Mouse (Mus musculus) hindbrain, embryonic 16.5 days (tissue): ENCODE data around the gene Ggct. TPM values are rescaled to one million over a fixed set of nuclear protein-coding genes. Genes with fewer than 3 reads are reported as not detected.

Experiments used
- ATAC-seq: fragments of 200-750 bp; cut with Nextera tagmentation; 2 replicates; pipeline ENCODE4 v1.8.0; 2017; ENCODE audit warnings: moderate TSS enrichment, moderate library complexity
- H3K27ac ChIP-seq: fragments of 300-500 bp; sonication (generic); 2 replicates; pipeline ENCODE4 v1.5.1; 2014; ENCODE audit warnings: low read depth, mild to moderate bottlenecking, control low read depth, low read length, moderate library complexity
- H3K27me3 ChIP-seq: fragments of 300-500 bp; sonication (generic); replicated peaks from 2 replicates; pipeline ENCODE4 v1.6.1; 2014; ENCODE audit warnings: low read length; ENCODE audit not compliant: control insufficient read depth, insufficient read depth
- H3K36me3 ChIP-seq: fragments of 300-500 bp; sonication (generic); 2 replicates; pipeline ENCODE4 v1.6.1; 2014; ENCODE audit warnings: mild to moderate bottlenecking, low read length, moderate library complexity, mixed read lengths; ENCODE audit not compliant: control insufficient read depth, insufficient read depth
- H3K4me1 ChIP-seq: fragments of 300-500 bp; sonication (generic); 2 replicates; pipeline ENCODE4 v1.6.1; 2014; ENCODE audit warnings: low read depth, low read length; ENCODE audit not compliant: control insufficient read depth, insufficient read depth
- H3K4me2 ChIP-seq: fragments of 300-500 bp; sonication (generic); 2 replicates; pipeline ENCODE4 v1.6.1; 2014; ENCODE audit warnings: mild to moderate bottlenecking, low read length, control low read depth, moderate library complexity
- H3K4me3 ChIP-seq: fragments of 300-500 bp; sonication (generic); 2 replicates; pipeline ENCODE4 v1.5.1; 2014; ENCODE audit warnings: mild to moderate bottlenecking, low read length, control low read depth, moderate library complexity
- H3K9ac ChIP-seq: fragments of 300-500 bp; sonication (generic); 2 replicates; pipeline ENCODE4 v1.6.1; 2014; ENCODE audit warnings: low read depth, mild to moderate bottlenecking, control low read depth, low read length, moderate library complexity
- H3K9me3 ChIP-seq: fragments of 300-500 bp; sonication (generic); 2 replicates; pipeline ENCODE4 v1.6.1; 2014; ENCODE audit warnings: mild to moderate bottlenecking, low read length, moderate library complexity; ENCODE audit not compliant: control insufficient read depth
- WGBS: fragments of 180-500 bp; shearing (Covaris S2); extraction: QIAGEN DNeasy Blood & Tissue Kit; methylation state at CpG from one replicate; pipeline ENCODE4 v1.1.7; 2014; 5-methylcytosine and 5-hydroxymethylcytosine counted together
- polyA plus RNA-seq: library from polyadenylated mRNA; unstranded; fragments of >200 nt; fragmentation: Nextera tagmentation; extraction: Ambion mirVana; gene quantifications from 2 replicates; pipeline ENCODE4 v1.2.1, GENCODE M21; 2015

The Ggct gene
- polyA plus RNA-seq, 1 experiment from 2014 or later: 20.5 TPM

DNA sequence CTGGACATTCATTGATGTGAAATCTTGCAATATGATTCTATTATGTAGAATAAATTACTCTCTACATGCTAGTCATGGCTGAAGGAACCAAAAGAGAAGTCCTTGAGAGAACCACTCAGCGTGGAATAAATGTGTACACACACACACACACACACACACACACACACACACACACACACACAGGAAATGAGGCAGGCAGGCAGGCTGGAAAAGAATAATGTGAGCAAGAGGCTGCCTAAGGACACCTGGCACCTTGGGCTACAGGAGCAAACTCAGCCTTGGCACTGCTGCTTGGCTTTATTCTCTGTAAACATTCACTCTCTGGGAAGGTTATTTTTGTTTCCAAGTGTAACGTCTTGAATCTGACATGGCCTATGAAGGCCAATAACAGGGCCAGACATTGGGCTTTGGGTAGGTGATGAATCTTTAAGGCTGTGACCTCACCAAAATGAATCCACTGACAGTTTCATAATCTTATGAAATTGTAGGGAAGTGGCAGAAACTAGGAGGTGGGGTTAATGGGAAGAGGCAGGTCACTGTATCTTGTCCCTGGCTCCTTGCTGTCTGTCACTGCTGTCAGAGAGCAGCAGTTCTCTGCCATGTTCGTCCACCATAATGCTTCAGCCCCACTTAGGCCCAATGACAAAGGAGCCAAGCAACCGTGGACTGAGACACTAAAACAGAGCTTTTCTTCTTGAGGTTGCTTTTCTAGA lies 46.4 kb downstream of the Ggct start:
- no peaks in the 10 kb centered on the region for H3K9me3 ChIP-seq
- 0 out of 2 replicates have a peak, but pooled peaks cover 2% of the 10 kb centered on the region for H3K27me3 ChIP-seq
- no peak overlapping the region for H3K4me3 ChIP-seq
- no peak overlapping the region for H3K4me2 ChIP-seq
- H3K9ac ChIP-seq: no peak overlapping the region
- H3K4me1 ChIP-seq: no peaks in the 10 kb centered on the region
- 77% methylated on average over 4 of the region's 4 CpGs for WGBS
- no peak for ATAC-seq
- no peaks in the 10 kb centered on the region for H3K36me3 ChIP-seq
- H3K27ac ChIP-seq: no peak overlapping the region

DNA sequence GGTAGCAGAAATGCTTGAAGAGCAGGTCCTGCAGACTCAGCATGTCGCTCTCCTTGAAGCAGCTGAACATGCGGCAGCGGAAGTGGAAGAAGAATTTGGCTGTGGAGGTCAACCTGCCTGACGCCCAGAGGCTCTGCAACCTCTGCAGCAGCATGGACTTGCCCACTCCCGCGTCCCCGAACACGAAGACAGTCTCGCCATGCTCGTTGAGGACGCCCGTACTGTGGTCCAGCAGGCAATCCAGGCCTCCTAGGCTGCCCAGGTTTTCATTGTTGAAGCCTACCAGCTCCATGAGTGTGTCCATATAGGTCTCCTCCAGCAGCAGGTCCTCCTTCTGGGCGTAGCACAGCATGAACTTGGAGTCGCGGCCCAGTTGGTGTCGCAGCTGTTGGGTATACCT lies 48.2 kb downstream of the Ggct start:
- no peak overlapping the region for H3K4me2 ChIP-seq
- no peaks in the 10 kb centered on the region for H3K4me1 ChIP-seq
- no peak overlapping the region for H3K9ac ChIP-seq
- H3K27ac ChIP-seq: no peak overlapping the region
- ATAC-seq: no peak
- H3K27me3 ChIP-seq: 0 out of 2 replicates have a peak, but pooled peaks cover 2% of the 10 kb centered on the region
- no peaks in the 10 kb centered on the region for H3K9me3 ChIP-seq
- no peak overlapping the region for H3K4me3 ChIP-seq
- WGBS: 87% methylated on average over 16 of the region's 16 CpGs
- no peaks in the 10 kb centered on the region for H3K36me3 ChIP-seq

DNA sequence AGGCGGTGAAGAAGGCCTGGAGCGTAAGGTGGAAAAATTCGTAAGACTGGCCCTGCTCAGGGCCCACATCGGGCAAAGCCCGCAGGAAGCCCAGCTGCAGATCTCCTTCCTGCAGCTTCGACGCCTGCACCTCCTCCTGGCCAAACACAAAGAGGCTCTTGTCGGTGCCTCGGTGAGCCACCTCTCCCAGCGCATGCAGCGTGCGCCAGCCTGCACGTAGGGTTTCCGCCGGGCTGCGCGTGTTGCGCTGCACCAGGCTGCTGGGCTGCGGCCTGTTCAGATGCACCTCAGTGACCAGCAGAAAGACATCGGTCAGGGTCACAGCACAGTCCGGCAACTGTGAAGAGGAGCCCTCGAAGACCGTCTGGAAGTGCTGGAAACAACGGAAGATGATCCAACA lies 49.0 kb downstream of the Ggct start:
- H3K4me3 ChIP-seq: no peak overlapping the region
- H3K36me3 ChIP-seq: no peaks in the 10 kb centered on the region
- 52% methylated on average over 24 of the region's 24 CpGs for whole genome bisulfite sequencing
- no peaks in the 10 kb centered on the region for H3K9me3 ChIP-seq
- H3K4me1 ChIP-seq: no peaks in the 10 kb centered on the region
- no peak for ATAC-seq
- H3K4me2 ChIP-seq: no peak overlapping the region
- 0 out of 2 replicates have a peak, but pooled peaks cover 2% of the 10 kb centered on the region for H3K27me3 ChIP-seq
- no peak overlapping the region for H3K27ac ChIP-seq
- no peak overlapping the region for H3K9ac ChIP-seq

DNA sequence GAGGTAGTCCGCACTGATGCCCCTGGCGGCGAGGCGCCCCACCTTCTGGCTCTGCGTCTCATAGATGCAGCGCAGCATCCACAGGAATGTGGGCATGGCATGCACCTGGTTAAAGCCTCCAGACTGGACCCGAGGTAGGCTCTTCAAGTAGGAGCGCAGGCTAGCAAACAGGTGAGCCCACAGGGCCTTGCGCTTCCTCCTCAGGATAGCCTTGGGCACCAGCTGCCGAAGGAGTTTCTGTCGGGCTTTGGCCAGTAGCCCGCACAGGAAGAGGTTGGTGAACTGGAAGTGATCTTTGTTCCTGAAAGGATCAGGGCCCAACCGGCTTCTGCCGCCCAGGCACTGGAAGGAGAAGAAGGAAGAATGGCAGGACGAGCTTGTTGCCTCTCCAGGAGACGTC lies 49.5 kb downstream of the Ggct start:
- Histone ChIP-seq H3K4me2 (no peak overlapping the region), H3K36me3 (no peaks in the 10 kb centered on the region), H3K4me1 (no peaks in the 10 kb centered on the region), H3K9ac (no peak overlapping the region), H3K9me3 (no peaks in the 10 kb centered on the region), H3K27me3 (0 out of 2 replicates have a peak, but pooled peaks cover 2% of the 10 kb centered on the region), H3K4me3 (no peak overlapping the region), H3K27ac (no peak overlapping the region)
- 76% methylated on average over 16 of the region's 16 CpGs for WGBS
- ATAC-seq: no peak

DNA sequence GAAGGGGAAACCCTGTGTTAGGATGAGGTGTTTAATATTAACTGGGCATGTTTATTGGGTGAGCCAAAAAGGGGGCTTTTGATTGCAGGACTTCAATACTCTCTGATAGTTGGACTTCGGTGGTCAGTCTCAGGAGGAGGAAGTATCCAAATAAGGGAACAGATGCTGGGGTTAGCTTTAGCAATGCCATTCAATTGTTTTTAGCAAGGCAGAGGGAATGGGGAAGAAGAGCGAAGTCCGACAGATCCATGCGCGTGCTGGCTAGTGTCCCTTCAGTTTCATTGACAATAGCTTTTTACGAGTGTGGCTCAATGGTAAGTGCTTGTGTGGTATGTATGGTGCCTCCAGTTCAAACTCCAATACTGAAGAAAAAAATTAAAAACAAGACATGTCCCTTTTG lies 51.6 kb downstream of the Ggct start:
- no peaks in the 10 kb centered on the region for H3K4me1 ChIP-seq
- H3K9ac ChIP-seq: no peak overlapping the region
- H3K27ac ChIP-seq: no peak overlapping the region
- no peaks in the 10 kb centered on the region for H3K9me3 ChIP-seq
- 0 out of 2 replicates have a peak, but pooled peaks cover 2% of the 10 kb centered on the region for H3K27me3 ChIP-seq
- H3K36me3 ChIP-seq: no peaks in the 10 kb centered on the region
- H3K4me2 ChIP-seq: no peak overlapping the region
- H3K4me3 ChIP-seq: no peak overlapping the region
- no peak for ATAC-seq
- 94% methylated on average over 6 of the region's 6 CpGs for WGBS

DNA sequence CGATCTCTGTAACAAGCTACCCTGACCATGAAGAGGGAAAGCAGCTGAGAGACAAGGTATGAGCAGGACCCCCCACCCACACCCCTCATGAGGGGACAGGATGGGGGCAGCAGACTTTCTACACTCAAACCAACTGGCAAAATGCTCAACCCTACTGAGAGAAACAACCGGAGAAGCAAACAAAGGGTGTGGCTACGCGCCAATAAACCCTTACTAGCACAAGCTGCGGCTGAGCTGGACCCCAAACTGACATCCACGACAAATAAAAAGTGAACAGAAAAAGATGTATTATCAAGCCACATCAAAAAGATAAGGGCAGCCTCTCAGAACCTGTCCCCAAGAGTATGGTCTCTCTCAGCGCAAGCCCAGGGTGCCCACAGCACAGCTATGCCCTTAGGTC lies 52.6 kb downstream of the Ggct start:
- H3K4me3 ChIP-seq: no peak overlapping the region
- H3K9ac ChIP-seq: no peak overlapping the region
- ATAC-seq: no peak
- no peaks in the 10 kb centered on the region for H3K36me3 ChIP-seq
- H3K4me1 ChIP-seq: no peaks in the 10 kb centered on the region
- no peak overlapping the region for H3K27ac ChIP-seq
- no peak overlapping the region for H3K4me2 ChIP-seq
- H3K9me3 ChIP-seq: no peaks in the 10 kb centered on the region
- WGBS: 73% methylated on average over 7 of the region's 7 CpGs
- 0 out of 2 replicates have a peak, but pooled peaks cover 2% of the 10 kb centered on the region for H3K27me3 ChIP-seq

DNA sequence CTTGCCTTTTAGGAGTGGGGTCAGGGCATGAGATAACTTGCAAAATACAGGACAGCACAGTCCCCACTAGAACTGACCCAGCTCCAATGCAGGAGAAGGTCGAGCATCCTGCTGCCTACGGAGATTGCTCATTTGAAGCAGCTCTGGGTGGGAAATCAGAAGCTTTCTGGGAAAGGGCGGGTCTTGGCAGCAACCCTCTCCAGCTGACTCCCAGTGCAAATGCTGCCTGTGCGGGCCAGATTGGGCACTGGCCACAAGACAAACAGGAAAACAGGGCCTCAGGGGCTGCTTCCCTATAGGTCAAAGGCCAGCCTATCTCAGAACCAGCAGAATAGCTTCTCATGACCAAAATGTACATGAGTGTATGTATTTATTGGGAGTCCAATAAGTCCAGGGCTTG lies 53.1 kb downstream of the Ggct start:
- no peak for ATAC-seq
- Histone ChIP-seq H3K27ac (no peak overlapping the region), H3K4me2 (no peak overlapping the region), H3K4me3 (no peak overlapping the region), H3K36me3 (no peaks in the 10 kb centered on the region), H3K9ac (no peak overlapping the region), H3K9me3 (no peaks in the 10 kb centered on the region), H3K27me3 (0 out of 2 replicates have a peak, but pooled peaks cover 1% of the 10 kb centered on the region), H3K4me1 (no peaks in the 10 kb centered on the region)
- 73% methylated on average over 4 of the region's 4 CpGs for WGBS

DNA sequence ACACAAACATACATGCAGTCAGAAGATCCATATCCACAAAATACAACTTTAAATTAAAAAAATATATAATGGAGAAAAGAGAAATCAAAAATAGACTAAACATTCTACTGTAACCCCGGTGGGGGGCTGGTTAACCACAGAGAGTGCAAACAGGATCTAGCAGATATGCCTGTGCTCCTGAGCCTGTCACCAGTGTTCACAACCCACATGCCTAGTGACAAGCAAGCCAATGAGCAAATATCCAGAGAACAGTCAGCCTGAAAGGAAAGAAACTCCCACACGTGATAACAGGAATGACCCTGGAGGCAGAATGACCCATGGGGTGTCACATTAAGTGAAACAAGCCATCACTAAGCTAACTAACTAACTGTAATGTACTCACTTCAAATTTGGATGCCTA lies 56.3 kb downstream of the Ggct start:
- WGBS: 67% methylated on average over 2 of the region's 2 CpGs
- Histone ChIP-seq H3K9ac (no peak overlapping the region), H3K27me3 (no peaks in the 10 kb centered on the region), H3K4me1 (no peaks in the 10 kb centered on the region), H3K4me3 (no peak overlapping the region), H3K36me3 (no peaks in the 10 kb centered on the region), H3K27ac (no peak overlapping the region), H3K9me3 (no peaks in the 10 kb centered on the region), H3K4me2 (no peak overlapping the region)
- ATAC-seq: no peak

DNA sequence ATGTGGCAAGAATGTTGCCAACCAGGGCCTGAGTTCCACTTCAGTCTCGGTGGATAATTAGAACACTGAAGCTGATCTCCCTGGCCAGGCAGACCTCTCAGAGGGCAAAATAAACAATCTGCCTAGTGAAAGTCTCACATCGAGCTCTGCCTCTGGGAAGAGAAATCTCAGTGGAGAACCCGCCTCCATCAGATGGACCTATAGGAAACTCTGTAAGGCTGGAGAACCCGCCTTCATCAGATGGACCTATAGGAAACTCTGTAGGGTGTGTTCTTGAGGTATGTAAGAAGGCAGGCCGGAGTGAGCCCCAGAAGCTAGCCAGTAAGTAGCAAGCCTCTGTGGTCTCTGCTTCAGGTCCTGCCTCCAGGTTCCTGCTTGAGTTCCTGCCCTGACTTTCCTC lies 57.8 kb downstream of the Ggct start:
- Histone ChIP-seq H3K36me3 (no peaks in the 10 kb centered on the region), H3K4me3 (no peak overlapping the region), H3K4me1 (no peaks in the 10 kb centered on the region), H3K27me3 (no peaks in the 10 kb centered on the region), H3K4me2 (no peak overlapping the region), H3K27ac (no peak overlapping the region), H3K9ac (no peak overlapping the region), H3K9me3 (no peaks in the 10 kb centered on the region)
- WGBS: 89% methylated on average over 5 of the region's 5 CpGs
- ATAC-seq: no peak
